Mouse (Mus musculus): ENCODE results near the gene Fcnb.

DNA sequence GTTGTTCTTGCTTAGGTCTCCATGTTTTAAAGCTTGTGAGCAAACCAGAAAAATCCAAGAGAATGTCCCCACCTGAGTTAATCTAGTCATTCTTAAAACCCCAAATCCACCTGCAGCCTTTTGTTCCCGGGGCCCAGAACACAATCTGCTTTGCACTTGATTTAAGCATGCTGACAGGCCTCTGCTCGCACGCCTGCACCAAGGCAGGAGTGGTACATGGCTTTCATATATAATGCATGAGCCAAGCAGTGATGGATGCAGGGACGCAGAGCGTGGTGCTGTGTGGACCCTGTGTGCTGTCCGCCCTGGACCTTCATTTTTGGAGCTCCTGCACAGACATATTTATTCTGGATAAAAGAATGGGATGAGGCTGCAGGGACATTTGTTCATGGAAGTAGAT is 6.4 kb upstream of the Fcnb start:
- TF ChIP-seq CTCF (IDR thresholded peaks at IDR 0.05; ENCODE audit: low read depth, low read length) = no peak
- TF ChIP-seq TAL1 (conservative IDR thresholded peaks at IDR 0.05; ENCODE audit: low read depth, low read length) = no peak
- TF ChIP-seq GATA1 (IDR thresholded peaks at IDR 0.05; ENCODE audit: borderline replicate concordance, low read length) = no peak
- TF ChIP-seq POLR2AphosphoS5 (IDR thresholded peaks at IDR 0.05; ENCODE audit: insufficient replicate concordance, low read depth, low read length) = no peak
- TF ChIP-seq GATA2 (IDR thresholded peaks at IDR 0.05; ENCODE audit: borderline replicate concordance, low read depth, low read length) = no peak

Measured in G1E (cell line).